Mouse (Mus musculus): ENCODE measurements around the gene Rbm17.
"Not testable (repeated sequence)": the region's sequence is repeated elsewhere in the genome, so short reads cannot be mapped to it uniquely, and the experiment has no call there.

The Rbm17 gene

GRCm38 (mm10) chr2:11604053-11604452, at the start of gene Rbm17:
TSS of gene Rbm17 (minus strand) at chr2:11604153.
- DNase-seq: no peak

GRCm38 (mm10) chr2:11653330-11653729, 49.4 kb upstream of the Rbm17 start:
- no peak for DNase-seq

- DNase-seq: no peak
Observed at GRCm38 (mm10) chr2:11652780-11653179, 48.8 kb upstream of the Rbm17 start.

DNA sequence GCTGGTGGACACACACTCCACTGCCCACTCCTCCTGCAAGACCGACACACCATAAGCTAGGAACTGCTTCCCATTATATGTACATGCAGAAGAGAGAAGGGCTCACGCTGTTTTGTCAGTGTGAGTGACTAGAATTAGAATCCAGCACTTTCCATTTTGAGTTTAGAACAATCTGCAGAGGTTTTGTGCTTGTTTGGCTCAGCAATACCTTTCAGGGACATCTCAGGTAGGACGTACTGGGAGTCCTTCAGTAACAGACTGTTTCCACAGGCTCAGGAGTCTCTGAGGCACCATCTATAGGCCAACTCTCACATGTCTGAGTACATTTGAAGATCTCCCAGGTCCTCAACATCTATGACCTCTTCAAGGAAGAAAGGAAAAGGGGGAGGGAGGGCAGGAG, 48.2 kb upstream of the Rbm17 start:
- no peak for DNase-seq

DNA sequence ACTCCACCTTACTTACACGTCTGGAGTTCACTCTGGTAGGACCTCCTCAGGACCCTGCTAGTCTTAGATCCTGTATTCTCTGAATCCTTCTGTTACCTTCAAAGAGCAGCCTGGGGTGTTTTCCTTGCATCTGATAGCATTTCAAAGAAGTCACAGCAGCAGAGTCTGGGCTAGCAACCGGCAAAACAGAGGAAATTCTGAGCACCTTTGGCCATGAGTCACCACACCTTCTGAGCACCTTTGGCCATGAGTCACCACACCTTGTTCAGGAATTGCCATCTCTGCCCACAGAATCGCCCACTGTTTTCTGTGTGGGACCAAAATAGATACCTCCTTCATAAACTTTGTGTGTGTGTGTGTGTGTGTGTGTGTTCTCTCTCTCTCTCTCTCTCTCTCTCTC, 47.5 kb upstream of the Rbm17 start:
- no peak for DNase-seq

DNA sequence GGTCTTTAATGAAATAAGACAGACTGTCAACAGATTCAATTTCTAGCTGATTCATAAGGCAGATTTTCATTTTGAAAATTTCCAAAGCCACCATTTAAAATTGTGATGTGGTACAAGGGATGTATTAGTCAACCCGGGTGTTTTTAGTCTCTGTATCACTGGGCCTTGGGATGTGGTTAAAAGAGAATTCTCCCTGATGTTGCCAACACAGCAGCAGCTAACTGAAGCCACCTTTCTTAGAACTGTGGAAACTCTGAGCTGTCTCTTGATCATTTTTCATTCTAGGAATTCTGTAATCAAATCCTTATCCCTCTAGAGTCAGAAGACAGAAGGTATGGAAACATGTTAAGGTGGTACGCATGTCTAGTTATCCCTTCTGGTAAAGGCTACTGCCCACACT, 41.3 kb upstream of the Rbm17 start:
- DNase-seq: no peak

GRCm38 (mm10) chr2:11644057-11644456, 40.1 kb upstream of the Rbm17 start:
- DNase-seq: no peak

DNA sequence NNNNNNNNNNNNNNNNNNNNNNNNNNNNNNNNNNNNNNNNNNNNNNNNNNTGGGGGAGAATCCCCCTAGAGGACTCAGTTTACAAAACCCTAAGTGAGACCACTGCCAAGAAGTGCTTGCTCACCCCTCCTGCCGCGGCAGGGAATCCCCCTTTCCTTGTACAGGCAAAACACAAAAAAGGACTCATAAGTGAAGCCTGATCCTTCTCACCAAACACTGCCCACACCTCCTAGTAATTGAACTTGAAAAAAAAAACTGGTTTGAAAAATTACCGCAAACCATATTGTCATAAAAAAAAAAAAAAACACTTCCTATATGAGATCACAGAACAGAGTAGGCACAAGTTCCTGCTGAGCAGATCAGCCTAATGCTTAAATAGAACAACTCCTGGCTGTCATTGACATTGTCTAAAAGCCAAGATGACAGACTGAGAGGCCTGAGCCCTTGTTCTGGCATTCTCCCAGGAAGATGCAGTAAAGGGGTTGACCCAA, 38.5 kb upstream of the Rbm17 start, which contains the start of gene Il2ra:
Gene Il2ra (plus strand): TSS at position 357 of the 491 bp plus-strand sequence.
- DNase-seq: no peak

- no peak for DNase-seq
Observed at GRCm38 (mm10) chr2:11637115-11637514, 33.2 kb upstream of the Rbm17 start.

GRCm38 (mm10) chr2:11636138-11636480, 32.2 kb upstream of the Rbm17 start:
- DNase-seq: no peak

GRCm38 (mm10) chr2:11635471-11636137, 31.7 kb upstream of the Rbm17 start:
- DNase-seq: no peak

DNA sequence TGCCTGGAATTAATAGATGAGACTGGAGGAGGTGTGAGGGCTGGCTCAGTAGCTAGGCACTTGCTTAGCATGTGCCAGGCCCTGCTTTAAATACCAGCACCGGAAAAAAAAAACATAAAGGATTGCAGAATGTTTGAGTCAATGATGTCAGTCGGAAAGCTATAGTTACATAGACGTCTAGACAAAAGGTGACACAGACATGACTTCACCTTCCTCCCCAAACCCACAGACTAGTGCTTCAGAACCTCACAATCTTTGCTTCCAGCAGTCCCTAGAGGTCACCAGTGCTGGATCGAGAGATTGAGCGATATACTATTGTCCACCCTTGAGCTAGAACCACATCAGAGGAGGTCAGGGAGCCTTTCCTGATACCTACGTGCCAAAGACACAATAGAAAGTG, 31.1 kb upstream of the Rbm17 start:
- no peak for DNase-seq

- DNase-seq: no peak
Observed at GRCm38 (mm10) chr2:11625890-11626289, 21.9 kb upstream of the Rbm17 start, which contains the start of gene Gm17490. TSS of gene Gm17490 (minus strand) at chr2:11626264.

GRCm38 (mm10) chr2:11623726-11624125, 19.8 kb upstream of the Rbm17 start:
- DNase-seq: no peak

DNA sequence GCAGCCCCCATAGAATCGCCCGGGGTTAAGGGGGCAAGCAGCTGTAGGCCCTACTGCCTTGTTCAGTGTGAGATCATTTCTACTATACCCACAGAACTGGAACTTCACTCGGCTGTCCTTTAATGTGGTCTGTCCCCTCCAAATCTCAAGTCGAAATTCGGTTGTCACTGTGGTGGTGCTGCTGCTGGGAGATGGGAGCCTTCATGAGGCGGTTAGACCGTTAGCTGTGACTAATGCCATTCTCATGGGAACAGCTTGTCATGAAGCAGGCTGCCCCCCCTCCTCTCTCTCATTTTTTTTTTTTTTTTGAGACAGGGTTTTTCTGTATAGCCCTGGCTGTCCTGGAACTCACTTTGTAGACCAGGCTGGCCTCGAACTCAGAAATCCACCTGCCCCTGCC, 19.2 kb upstream of the Rbm17 start:
- no peak for DNase-seq

DNA sequence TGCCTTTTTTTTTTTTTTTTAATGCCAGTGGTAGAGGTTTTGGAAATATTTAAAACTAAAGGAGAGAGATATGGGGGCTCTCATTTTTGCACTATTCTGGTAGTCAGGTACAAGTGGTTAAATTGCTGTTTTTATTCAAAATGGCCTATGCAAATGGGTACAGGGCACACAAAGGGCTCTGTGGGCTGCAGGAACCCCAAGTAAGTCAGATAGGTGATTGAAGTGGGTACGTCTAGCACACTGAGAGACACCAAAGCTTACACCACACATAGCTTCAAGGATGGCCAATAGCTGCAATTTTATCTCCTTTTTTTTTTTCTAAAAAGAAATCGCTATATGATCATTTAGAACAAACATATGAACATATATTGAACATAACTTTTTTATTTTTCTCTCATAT, 15.6 kb upstream of the Rbm17 start:
- no peak for DNase-seq

DNA sequence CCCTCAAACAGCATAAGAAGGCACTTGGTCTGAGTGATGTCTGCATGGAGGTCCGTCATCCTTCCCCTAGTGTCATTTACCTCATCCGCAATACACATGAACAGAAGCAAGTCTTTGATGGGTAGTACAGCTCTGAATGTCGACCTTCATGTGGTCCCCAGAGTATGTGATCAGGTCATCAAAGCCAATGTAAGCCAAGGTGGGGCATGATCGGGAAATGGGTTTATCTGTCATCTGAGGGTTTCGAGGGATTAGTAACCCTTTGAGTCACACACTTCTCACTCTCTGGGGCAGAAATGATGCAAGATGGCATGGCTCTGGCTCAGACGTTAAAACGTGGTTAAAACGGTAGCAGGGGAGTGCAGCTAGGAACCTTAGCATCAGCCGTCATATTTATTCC, 12.9 kb upstream of the Rbm17 start:
- no peak for DNase-seq

DNA sequence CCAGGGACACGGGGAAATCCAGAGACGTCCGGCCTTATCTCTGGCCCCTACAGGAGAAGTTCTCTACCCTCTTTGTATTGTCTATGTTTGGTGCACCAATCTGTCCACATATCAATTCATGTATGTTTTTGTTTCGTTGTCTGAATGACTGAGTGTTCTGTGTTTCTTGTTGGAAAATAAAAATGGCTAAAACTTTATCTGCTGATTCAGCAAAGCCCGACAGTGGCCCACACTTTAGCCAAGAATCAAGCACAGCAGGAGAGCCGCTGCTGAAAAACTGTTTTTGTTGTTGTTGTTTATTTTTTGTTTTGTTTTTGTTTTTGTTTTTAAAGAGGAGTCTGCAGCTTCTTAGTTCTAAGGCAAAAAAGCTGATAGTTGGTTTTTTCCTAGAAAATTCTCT, 9.0 kb upstream of the Rbm17 start:
- not testable (repeated sequence) for DNase-seq

DNA sequence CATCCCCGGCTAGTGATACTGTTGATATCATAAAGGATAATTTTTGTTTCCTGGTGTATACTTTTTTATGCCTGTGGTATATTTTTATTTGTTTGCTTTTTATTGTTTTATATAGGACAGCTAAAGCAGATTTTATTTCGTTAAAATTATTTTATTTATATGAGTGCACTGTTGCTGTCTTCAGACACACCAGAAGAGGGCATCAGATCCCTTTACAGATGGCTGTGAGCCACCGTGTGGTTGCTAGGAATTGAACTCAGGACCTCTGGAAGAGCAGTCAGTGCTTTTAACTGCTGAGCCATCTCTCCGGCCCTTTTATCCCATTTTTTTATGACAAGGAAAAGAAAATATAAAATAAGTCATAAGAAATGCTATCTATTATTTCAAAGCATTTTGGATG, 2.8 kb upstream of the Rbm17 start:
- not testable (repeated sequence) for DNase-seq

DNA sequence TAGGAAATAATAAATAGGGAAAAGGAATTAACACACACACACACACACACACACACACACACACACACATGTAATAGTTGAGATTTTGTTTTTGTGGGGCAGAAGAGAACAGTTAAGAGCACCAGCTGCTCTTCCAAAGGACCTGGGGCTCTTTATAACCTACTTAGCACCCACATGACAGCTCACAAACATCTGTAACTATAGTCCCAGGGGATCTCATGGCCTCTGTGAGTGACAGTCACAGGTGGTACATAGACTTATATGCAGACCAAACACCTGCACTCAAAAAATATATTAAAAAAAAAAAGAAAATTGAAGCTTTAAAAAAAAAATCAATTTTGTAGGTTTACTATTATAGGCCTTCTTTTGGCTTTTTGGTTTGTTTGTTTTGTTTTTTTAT, 958 bp upstream of the Rbm17 start:
- DNase-seq: no peak

GRCm38 (mm10) chr2:11602506-11603489, 1.2 kb downstream of the Rbm17 start:
- DNase-seq: peak; percentile 95

- no peak for DNase-seq
Observed at GRCm38 (mm10) chr2:11601795-11602194, 2.2 kb downstream of the Rbm17 start.

GRCm38 (mm10) chr2:11597906-11598305, 6.0 kb downstream of the Rbm17 start:
- no peak for DNase-seq

GRCm38 (mm10) chr2:11596690-11597089, 7.3 kb downstream of the Rbm17 start:
- DNase-seq: no peak

Measured in right cerebral cortex, postnatal 25 days (tissue).